Mouse (Mus musculus) common myeloid progenitor, adult 5-6 weeks (primary cell): ENCODE measurements around the gene Fgf12. TPM values are rescaled to one million over a fixed set of nuclear protein-coding genes. Genes with fewer than 3 reads are reported as not detected.

Experiments used
- ATAC-seq: replicated peaks from 2 replicates; pipeline ENCODE4 v1.8.0; 2016; ENCODE audit warnings: low read depth, mild to moderate bottlenecking, moderate TSS enrichment, inconsistent platforms; ENCODE audit not compliant: poor library complexity, severe bottlenecking
- total RNA-seq: library from RNA; stranded (forward); fragments of 200-1000, 187-1606 nt; gene quantifications from 2 replicates; pipeline ENCODE4 v1.2.3, GENCODE M21; 2017

Fgf12 gene
- total RNA-seq, 1 experiment from 2014 or later: not detected

- peak; percentile 83 for ATAC-seq
These were observed 262.4 kb downstream of the Fgf12 start for GRCm38 (mm10) chr16:28490515-28490914.

DNA sequence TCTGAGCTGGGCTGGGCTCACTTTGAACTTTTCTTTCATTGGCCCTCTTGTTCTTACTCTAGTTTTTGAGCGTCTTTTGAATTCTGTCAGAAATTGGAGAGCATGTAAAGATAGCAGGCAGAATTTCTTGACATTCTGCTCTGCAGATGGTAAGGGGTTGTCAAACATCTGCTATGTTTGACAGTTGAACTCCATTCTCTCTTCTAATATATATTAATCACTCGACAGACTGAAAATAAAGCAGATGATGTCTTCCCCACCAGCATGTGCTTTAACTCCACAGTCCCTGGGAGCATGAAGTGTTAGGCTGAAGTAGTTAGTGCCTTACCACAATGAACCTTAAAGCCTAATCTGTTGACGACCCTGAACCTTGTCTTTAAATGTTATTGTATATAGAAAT lies 267.9 kb downstream of the Fgf12 start:
- ATAC-seq: no peak

- no peak for ATAC-seq
These were observed 273.8 kb downstream of the Fgf12 start for GRCm38 (mm10) chr16:28479022-28479421.

- ATAC-seq: no peak
These were observed 276.2 kb downstream of the Fgf12 start for GRCm38 (mm10) chr16:28476651-28477050.

DNA sequence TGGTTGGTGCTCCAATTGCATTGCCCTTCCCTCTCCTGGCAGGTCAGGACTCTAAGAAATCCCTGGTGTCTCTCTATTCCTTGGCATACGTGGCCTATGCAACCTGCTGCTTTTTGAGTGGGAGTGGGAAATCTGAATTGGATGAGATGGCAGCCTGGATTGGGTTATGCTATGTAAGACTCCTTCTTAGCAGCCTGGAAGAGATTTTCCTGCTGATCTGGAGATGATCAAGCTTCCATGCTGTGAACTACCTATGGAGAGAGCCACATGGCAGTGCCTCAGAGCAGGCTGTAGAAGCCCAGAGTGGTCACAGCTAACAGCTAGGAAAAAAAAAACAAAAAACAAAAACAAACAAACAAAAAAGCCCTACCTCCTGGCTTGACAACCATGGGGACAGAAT lies 277.3 kb downstream of the Fgf12 start:
- ATAC-seq: no peak

DNA sequence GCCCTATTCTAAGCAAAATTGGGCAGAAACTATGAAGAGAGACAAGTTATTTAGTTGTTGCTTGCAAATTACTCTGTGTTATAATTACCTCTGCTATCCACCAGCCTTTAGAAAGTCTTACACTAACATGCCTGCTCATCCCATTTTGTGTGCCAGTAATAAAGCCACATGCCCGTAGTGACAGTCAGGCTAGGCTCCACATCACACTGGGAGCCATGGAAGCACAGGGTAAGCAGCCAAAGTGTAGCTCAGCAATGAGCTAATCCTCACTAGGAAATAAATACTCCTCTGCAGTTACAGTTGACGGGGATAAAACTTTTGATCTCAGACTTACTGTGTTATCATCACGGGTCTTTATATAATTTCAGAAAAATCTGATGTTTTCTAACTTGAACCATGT lies 298.0 kb downstream of the Fgf12 start:
- no peak for ATAC-seq

DNA sequence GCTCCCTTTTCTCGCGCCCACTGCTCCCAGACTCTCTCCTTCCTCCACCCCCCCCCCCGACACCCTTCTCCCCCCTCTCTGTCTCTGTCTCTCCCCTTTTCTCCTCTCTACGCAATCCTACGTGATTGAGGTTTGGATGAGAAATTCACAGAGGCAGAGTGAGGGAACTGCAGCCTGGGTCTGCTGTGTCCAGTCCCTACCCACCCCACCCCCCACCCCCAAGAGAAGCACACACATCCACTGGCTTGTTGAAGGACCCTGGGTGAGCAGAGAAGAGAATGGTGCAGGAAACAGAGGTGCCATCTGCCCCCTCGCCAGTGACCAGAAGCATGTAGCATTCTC lies 305.8 kb downstream of the Fgf12 start:
- no peak for ATAC-seq

DNA sequence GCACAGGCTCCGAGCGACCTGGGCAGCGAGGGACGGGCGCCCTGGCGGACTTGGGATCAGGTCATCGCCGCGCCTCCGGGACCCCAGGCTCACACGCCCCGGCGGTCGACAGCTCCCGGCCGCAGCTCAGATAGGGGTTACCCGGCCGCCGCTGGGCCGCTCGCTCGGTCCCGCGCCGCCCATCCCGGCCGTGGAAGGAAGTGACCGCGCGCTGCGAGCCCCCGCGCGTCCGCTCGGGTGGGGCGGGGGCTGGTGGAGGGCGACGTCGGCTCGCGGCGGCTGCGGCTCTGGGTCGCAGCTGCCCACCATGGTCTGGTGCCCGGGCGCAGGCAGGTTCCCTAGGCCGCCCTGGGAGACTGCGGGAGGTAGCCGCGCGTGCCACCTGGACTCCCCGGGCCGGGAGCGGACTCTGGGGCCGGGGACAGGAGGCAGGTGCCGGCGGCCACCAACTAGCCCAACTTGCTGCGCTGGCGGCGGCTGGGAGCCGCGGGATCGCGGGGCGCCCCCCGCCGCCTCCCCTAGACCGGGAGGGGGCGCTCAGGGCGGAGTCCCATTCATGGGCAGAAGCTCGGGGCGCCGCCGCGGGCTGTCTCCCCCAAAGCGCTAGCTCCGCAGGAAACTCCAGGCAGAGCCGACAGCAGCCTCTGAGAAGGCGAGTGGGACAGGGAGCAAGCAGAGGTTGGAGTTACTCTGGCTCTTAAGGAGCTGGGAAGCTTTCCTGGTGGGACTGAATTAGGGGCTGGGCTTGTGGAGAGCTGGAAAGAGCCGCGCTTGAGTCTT lies 306.3 kb downstream of the Fgf12 start:
- ATAC-seq: peak; percentile 10; the same call in 1 of the 2 replicates

GRCm38 (mm10) chr16:28445800-28446333 lies 307.0 kb downstream of the Fgf12 start:
- peak; percentile 46; the same call in 1 of the 2 replicates for ATAC-seq

- peak; percentile 43 for ATAC-seq
These were observed 307.7 kb downstream of the Fgf12 start for GRCm38 (mm10) chr16:28444993-28445799.

GRCm38 (mm10) chr16:28421617-28422016 lies 331.3 kb downstream of the Fgf12 start:
- ATAC-seq: no peak

DNA sequence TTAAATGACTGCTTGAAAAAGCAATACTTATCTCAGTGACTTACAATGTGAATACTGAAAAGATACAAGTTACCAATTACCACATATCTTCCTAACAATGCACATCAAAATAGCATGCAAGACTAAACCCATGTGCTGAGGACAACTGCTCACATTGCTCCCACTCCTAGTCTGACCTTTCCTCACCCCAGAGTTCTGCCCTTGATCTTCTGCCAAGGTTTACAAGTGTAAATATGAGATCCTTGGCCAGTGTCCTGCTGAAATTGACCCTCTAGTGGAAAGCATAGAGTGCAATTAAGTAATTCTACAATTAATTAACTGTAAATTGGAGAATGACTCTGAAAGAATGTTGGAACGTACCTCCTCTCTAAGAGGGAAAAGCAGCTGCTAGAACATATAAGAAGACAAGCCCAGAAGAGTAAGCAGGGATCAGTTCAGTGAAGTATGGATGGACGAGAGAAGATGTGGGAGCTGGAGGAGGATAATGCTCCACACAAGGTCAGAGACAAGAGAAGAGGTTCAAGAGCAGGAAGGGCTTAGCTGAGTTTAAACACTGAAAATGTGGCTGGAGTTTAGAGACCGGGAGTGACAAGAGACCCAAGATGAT lies 333.1 kb downstream of the Fgf12 start:
- ATAC-seq: no peak

- ATAC-seq: no peak
These were observed 341.6 kb downstream of the Fgf12 start for GRCm38 (mm10) chr16:28411210-28411817.

DNA sequence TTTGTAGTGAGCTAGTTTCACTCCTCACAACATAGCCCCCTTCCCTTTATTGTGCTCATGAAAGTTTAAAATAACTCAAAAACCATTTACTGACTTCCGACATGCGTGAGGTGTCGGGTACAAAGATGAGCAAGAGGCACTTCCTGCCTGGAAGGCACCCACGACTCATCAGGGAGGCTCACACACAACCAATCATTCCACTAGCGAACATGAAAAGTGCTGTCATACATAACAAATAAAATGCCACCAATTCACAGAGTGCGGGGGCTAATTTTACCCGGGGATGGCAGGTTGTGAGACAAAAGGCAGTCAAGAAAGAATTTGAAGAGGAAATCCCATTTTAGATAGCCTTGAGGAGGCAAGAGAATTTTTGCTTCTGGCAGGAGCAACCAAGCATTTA lies 344.6 kb downstream of the Fgf12 start:
- ATAC-seq: no peak

DNA sequence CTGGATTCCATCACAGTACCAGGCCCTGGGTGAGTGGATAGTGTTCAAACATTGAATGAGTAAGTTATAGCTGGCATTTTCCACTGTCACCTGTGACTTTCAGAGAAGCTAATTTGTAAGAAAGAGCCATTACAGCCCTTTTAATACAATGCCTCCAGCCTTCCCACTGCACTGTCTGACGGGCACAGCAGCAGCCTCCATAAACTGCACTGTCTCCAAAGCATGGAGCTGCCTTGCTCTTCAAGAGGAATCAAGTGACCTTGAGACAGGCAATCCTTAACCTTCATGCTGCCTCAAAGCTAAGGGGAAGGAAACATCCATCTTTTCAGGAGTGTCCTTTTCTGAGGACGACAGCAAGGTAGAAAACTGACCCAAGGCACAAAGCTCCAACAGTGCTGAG lies 345.0 kb downstream of the Fgf12 start:
- ATAC-seq: no peak

GRCm38 (mm10) chr16:28404156-28404555 lies 348.7 kb downstream of the Fgf12 start:
- no peak for ATAC-seq

DNA sequence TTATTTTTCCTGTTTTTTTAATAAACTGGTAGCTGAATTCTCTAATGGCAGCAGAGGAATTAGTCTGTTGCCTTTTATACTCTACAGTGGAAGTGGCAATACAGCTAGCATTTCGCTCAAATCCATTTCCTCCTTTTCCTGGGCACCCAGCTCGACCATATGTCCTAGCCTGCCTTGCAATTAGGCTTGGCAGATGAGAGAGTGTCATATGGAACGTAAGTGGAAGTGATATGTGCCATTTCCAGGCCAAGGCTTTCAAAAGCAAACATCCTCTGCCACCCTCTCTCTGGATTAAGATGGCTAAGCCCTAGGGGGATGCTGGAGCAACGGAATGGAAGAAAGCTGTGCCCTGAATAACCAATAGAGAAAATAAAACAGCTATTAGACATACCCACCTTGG lies 350.2 kb downstream of the Fgf12 start:
- ATAC-seq: no peak

DNA sequence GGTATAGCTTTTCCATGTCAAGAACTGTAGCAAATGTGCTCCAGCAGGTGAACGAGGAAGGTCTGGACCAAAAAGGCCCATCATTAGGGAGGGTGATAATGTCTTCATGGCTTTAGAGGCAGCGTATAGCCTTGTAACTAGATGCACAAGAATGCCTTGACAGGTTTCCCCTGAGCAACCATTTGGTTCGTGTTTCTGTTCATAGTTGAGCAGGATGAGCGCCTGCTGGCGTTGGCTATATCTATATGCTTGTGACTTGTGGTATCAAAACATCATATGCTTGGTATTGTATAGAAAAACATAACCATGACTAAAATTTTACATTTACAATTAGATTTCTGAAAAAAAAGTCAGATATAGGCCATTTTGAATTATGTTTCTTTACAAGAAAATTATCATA lies 361.6 kb downstream of the Fgf12 start:
- no peak for ATAC-seq

GRCm38 (mm10) chr16:28389114-28389513 lies 363.8 kb downstream of the Fgf12 start:
- no peak for ATAC-seq

- no peak for ATAC-seq
These were observed 378.1 kb downstream of the Fgf12 start for GRCm38 (mm10) chr16:28374790-28375189.
